Mouse (Mus musculus): Measurements from ENCODE around the gene Clasp1.

DNA sequence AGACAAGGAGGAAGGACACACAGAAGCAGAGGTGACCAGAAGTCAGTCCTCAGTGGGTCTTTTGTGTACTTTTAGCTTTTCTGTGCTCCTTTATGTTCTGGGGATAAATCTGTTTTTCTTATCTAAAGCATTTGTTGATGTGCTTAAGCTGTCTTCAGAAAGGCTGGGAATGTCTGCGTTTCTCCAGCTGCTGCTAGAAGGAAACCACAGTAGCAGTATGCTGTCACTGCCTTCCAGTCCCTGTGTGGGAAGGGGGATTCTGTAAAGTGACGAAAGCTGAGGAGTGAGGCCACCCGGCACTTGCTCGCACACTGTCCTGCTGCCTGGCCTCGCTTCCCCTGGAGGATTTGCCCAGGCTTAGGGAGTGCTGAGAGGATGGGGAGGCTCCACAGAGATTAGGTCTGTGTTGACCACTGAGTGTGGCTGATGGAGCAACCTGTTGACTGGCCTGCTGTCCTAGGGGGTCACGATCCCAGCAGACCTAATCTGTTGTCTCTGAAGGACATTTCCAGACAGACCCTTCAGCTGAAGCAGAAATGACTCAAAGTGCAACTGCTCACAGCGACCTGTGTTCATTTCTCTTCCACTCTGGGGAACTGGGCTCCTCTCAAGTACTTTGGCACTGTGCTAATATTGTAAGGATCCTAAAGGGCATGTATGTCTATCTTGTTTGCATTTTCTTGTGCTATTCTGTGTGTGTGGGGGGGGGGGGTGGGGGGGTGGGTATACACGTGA lies 93.6 kb downstream of the Clasp1 start:
- no peak for TF ChIP-seq POLR2A (IDR thresholded peaks at IDR 0.05; ENCODE audit: borderline replicate concordance, extremely low read depth, insufficient read depth, insufficient read length, poor library complexity, severe bottlenecking)
- no peak for TF ChIP-seq CTCF (IDR thresholded peaks at IDR 0.05; ENCODE audit: borderline replicate concordance, extremely low read depth, insufficient read depth, insufficient read length)
